Mouse (Mus musculus): ENCODE results near the gene Sh3kbp1. TPM values are rescaled to one million over a fixed set of nuclear protein-coding genes. Genes with fewer than 3 reads are reported as not detected.

Gene Sh3kbp1
- total and polyA plus RNA-seq, 3 experiments, result 45.4 to 85.8 (median 48.2) TPM

- in situ Hi-C loops (cut with MboI; ENCODE audit: low pct_ligation_motif_present, low pct_unique_long_range_greater_than_20kb, low sequenced_read_pairs), result loop anchor here (10.0 kb wide), 1 partner anchor 160 kb away; no protein-coding TSS in a partner anchor
- Histone ChIP-seq H3K4me2 (ENCODE audit: insufficient read depth, low read depth, poor library complexity, severe bottlenecking) (no peak overlapping the region), H3K36me3 (replicated peaks in 1 of 2; ENCODE audit: control insufficient read depth in 1 of 2, insufficient read depth in 1 of 2, low read length in 1 of 2) (no peaks in the 10 kb centered on the region), H3K4me1 (ENCODE audit: control insufficient read depth in 1 of 2, insufficient read depth in 2 of 2) (no peaks in the 10 kb centered on the region), H3K9me3 (replicated peaks; ENCODE audit: low read length) (no peaks in the 10 kb centered on the region), H3K4me3 (replicated peaks in 1 of 3; ENCODE audit: low read depth in 2 of 3, low read length in 2 of 3, poor library complexity in 1 of 3) (no peak overlapping the region), H3K9ac (ENCODE audit: insufficient read depth, low read depth) (no peak overlapping the region), H3K27me3 (replicated peaks) (no peaks in the 10 kb centered on the region), H3K79me2 (replicated peaks; ENCODE audit: control insufficient read depth, extremely low read depth, insufficient read depth, poor library complexity, severe bottlenecking) (no peaks in the 10 kb centered on the region), H3K27ac (ENCODE audit: insufficient read depth, low read depth) (no peak overlapping the region)
- DNase-seq (ENCODE audit: extremely low read depth), result peak; percentile 21
- no peak for TF ChIP-seq TCF12 (IDR thresholded peaks at IDR 0.05; ENCODE audit: low read depth, low read length)
- TF ChIP-seq UBTF (IDR thresholded peaks at IDR 0.05; ENCODE audit: low read depth, low read length), result no peak
- TF ChIP-seq CHD2 (IDR thresholded peaks at IDR 0.05; ENCODE audit: low read length), result 0 out of 2 replicates have a peak, but pooled peaks have one; percentile 20
- no peak for TF ChIP-seq ZMIZ1 (IDR thresholded peaks at IDR 0.05; ENCODE audit: low read depth, low read length)
- peak; percentile 51 for TF ChIP-seq EP300 (IDR thresholded peaks at IDR 0.05; ENCODE audit: low read length)
- no peak for TF ChIP-seq CHD1 (IDR thresholded peaks at IDR 0.05; ENCODE audit: low read depth, low read length)
- TF ChIP-seq SIN3A (IDR thresholded peaks at IDR 0.05; ENCODE audit: low read length), result no peak
- no peak for TF ChIP-seq RAD21 (IDR thresholded peaks at IDR 0.05; ENCODE audit: low read depth, low read length)
- no peak for TF ChIP-seq RCOR1 (conservative IDR thresholded peaks at IDR 0.05; ENCODE audit: low read depth, low read length)
- no peak for TF ChIP-seq MAFK (IDR thresholded peaks at IDR 0.05; ENCODE audit: insufficient replicate concordance, low read length)
- no peak for TF ChIP-seq KAT2A (IDR thresholded peaks at IDR 0.05; ENCODE audit: insufficient replicate concordance, low read length)
- no peak for TF ChIP-seq ETS1 (conservative IDR thresholded peaks at IDR 0.05; ENCODE audit: low read depth, low read length)
- TF ChIP-seq MEF2A (IDR thresholded peaks at IDR 0.05; ENCODE audit: borderline replicate concordance, low read depth, low read length), result no peak
- TF ChIP-seq E2F4 (IDR thresholded peaks at IDR 0.05; ENCODE audit: insufficient replicate concordance, low read depth, low read length), result no peak
- peak; percentile 73 for TF ChIP-seq IRF4 (IDR thresholded peaks at IDR 0.05; ENCODE audit: low read depth, low read length)
- TF ChIP-seq JUN (IDR thresholded peaks at IDR 0.05; ENCODE audit: insufficient read depth, low read depth, low read length), result peak; percentile 12; the same call in 1 of the 2 replicates
- no peak for TF ChIP-seq HCFC1 (IDR thresholded peaks at IDR 0.05; ENCODE audit: low read depth, low read length)
- TF ChIP-seq USF1 (IDR thresholded peaks at IDR 0.05; ENCODE audit: low read depth, low read length), result no peak
- no peak for TF ChIP-seq MAZ (IDR thresholded peaks at IDR 0.05; ENCODE audit: low read depth, low read length)
- TF ChIP-seq JUND (conservative IDR thresholded peaks at IDR 0.05; ENCODE audit: low read depth, low read length), result peak; percentile 51; the same call in 1 of the 2 replicates
- TF ChIP-seq ELF1 (IDR thresholded peaks at IDR 0.05; ENCODE audit: low read depth, low read length), result no peak
- no peak for TF ChIP-seq MXI1 (IDR thresholded peaks at IDR 0.05; ENCODE audit: low read depth, low read length)
- TF ChIP-seq POLR2AphosphoS2 (IDR thresholded peaks at IDR 0.05; ENCODE audit: low read depth, low read length), result no peak
- TF ChIP-seq USF2 (conservative IDR thresholded peaks at IDR 0.05; ENCODE audit: low read depth, low read length), result no peak
- TF ChIP-seq PAX5 (IDR thresholded peaks at IDR 0.05; ENCODE audit: low read length), result no peak
- no peak for TF ChIP-seq GABPA (IDR thresholded peaks at IDR 0.05; ENCODE audit: insufficient replicate concordance, low read depth, low read length)
- TF ChIP-seq NRF1 (IDR thresholded peaks at IDR 0.05; ENCODE audit: low read depth, low read length), result no peak
- dilution Hi-C loops (cut with MboI; ENCODE audit: extremely low pct_ligation_motif_present, extremely low pct_unique_long_range_greater_than_20kb, low sequenced_read_pairs), result no loop called here
Measured at GRCm38 (mm10) chrX:159604832-159605231, 22.2 kb upstream of the Sh3kbp1 start.
